Mouse (Mus musculus): ENCODE results near the gene Efhc2. TPM values are rescaled to one million over a fixed set of nuclear protein-coding genes. Genes with fewer than 3 reads are reported as not detected.

Gene Efhc2
- 0.63 TPM for polyA plus RNA-seq (2017; shearing (Covaris generic))

DNA sequence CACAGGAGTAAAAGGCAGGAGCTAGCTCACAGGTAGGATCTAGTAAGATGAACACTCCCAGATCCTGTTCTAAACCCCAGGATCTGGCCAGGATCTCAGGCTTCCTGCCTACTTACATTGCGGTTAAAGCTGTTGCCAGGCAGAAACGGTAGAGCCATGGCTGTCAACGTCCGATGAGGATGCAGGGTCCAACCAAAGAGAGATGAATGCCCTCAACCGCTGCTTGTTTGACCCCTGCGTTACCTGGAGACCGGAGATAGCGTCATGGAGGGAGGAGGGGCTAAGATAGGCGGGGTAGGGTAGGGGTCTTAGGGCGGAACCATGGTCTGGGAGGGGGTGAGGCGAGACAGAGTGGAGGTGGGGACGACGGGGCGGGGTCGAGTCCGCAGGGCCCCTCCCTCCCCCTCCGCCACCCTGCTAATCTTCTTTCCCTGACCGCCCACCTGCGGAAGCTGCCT is at the start of gene Efhc2:
Gene Efhc2 (minus strand): TSS at position 243 of the 458 bp plus-strand sequence.

